Mouse (Mus musculus): ENCODE measurements around the gene Kcnv2.
A peak's percentile ranks its signal among the peaks of the same experiment; 100 is the strongest.

The Kcnv2 gene

GRCm38 (mm10) chr19:27322281-27322680, at the start of gene Kcnv2:
Gene Kcnv2, plus strand, starts transcription at chr19:27322588.
- no peak for DNase-seq (ENCODE audit: low read depth, low spot score)

- DNase-seq (ENCODE audit: low read depth, low spot score): no peak
Observed at GRCm38 (mm10) chr19:27273385-27273784, 49.0 kb upstream of the Kcnv2 start.

DNA sequence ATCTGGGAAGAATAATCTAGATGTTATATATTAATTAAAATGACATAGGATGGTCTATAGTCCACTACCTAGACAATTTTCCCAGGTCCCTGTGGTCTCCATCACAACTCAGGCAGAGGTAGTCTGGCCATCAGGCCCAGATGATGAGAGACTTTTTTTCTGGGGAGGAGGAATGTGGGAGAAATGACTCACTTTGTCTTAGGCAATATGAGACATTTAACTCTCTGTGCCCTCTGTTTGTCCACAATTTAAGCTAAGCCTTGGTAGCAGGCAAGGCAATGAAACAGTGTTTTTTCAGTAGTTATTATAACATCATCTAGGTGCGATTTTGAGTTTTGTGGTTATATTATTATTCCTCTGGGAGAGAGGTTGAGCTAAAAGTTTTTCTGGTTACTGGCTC, 48.0 kb upstream of the Kcnv2 start:
- no peak for DNase-seq (ENCODE audit: low read depth, low spot score)

- no peak for DNase-seq (ENCODE audit: low read depth, low spot score)
Observed at GRCm38 (mm10) chr19:27279174-27279573, 43.2 kb upstream of the Kcnv2 start.

GRCm38 (mm10) chr19:27310039-27310438, 12.3 kb upstream of the Kcnv2 start:
- DNase-seq (ENCODE audit: low read depth, low spot score): no peak

DNA sequence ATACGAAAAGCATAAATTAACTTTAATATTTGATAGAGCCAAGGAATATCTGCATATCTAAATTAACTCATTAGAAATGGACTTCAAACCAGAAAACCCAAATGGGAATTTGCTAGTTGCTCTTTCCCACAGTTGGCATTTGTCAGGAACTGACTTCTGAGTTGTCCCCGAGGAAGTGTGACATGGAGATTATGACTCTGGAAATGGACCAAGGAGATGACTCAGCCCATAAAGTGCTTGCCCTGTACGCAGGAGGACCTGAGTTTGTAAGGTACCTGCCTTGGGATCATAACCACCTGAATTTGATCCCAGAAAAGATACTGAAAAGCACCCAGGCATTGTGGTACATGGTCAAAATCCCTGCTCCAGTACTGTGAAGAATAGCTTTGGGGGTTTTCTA, 11.1 kb upstream of the Kcnv2 start:
- no peak for DNase-seq (ENCODE audit: low read depth, low spot score)

DNA sequence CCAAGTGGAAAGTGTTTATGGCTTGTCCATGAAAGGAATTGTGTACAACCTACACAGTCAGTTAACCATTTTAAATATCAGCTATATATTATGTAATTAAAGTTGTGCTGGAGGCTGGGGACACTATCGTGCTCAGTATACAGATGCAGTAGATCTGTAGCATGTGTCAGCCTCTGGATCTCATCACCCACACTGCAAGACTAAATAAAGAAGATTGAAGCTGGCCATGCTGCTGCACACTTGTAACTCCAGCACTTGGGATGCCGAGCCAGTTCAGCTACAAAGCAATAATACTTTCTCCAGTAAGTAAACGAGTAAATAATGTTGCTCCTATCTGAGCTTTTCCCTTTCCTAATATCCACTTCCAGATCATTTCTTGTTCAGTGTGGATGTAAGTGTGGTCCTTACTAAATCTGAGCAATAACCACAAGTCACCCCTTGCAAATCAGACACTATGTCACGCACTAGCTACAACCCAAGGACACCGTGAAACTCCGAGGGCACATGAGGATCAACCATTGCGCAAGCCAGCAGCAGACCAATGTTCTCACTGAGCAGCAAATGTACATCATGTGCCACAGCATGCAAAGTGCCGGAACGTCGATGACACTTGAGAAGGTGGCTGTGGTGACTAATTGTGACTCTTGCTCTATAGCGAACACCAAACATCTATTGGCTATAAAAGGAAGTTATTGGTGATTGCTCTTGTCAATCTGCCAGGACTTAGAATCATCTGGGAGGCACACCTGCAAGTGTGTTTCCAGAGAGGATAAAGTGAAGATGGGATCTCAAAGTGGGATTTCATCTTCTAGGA, 9.9 kb upstream of the Kcnv2 start:
- no peak for DNase-seq (ENCODE audit: low read depth, low spot score)

- DNase-seq (ENCODE audit: low read depth, low spot score): no peak
Observed at GRCm38 (mm10) chr19:27313080-27313413, 9.3 kb upstream of the Kcnv2 start.

GRCm38 (mm10) chr19:27316313-27317258, 5.8 kb upstream of the Kcnv2 start:
- DNase-seq (ENCODE audit: low read depth, low spot score): no peak

DNA sequence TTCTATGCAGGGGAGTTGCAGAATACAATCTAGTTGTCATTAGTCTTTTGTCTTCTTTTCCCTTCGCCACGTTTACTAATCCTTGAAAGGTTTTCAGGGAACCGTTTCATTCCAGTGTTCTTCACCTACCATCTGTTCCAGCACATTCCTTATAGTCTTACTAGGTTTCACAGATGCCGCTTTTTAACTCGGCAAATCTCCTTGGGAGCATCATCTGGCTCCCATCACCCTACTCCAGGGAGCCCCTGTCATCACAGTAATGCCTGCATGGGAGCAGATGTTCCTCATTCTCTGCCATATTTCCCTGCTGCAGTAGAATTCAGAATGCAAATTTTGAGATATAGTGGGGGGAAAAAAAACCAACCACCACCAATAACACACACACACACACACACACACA, 5.1 kb upstream of the Kcnv2 start:
- peak; percentile 16 for DNase-seq (ENCODE audit: low read depth, low spot score)

DNA sequence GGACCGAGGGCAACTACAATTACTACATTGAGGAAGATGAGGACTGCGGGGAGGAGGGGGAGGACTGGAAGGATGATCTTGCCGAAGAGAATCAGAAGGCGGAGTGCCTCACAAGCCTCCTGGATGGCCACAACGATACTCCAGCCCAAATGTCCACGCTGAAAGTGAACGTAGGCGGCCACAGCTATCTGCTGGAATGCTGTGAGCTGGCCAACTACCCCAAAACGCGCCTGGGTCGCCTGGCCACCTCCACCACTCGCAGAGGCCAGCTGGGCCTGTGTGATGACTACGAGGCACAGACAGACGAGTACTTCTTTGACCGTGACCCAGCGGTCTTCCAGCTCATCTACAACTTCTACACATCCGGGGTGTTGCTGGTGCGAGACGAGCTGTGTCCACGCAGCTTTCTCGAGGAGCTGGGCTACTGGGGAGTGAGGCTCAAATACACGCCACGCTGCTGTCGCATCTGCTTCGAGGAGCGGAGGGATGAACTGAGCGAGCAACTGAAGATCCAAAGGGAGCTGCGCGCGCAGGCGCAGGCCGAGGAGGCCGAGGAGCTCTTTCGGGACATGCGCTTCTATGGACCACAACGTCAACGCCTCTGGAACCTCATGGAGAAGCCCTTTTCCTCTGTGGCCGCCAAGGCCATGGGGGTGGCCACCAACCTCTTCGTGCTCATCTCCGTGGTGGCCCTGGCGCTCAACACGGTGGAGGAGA, 681 bp downstream of the Kcnv2 start:
- no peak for DNase-seq (ENCODE audit: low read depth, low spot score)

GRCm38 (mm10) chr19:27325558-27325957, 3.2 kb downstream of the Kcnv2 start:
- no peak for DNase-seq (ENCODE audit: low read depth, low spot score)

DNA sequence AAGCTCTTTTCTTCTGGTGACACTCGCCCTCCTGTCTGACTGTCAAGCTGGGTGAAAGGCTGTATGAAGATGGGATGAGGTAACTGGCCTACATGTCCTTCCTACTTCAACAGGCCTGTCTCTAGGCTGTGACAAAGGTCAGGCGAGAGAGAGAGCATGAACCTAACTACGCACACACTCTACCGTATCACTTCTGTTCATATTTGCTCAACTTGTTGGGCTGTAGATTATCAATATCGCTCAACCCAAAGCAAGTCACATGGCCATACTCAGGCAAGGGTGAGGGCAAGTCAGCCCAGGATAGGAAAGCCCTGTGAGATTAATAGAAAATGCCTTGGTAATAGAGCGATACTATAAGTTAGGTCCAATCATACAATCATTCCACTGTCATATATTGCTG, 5.2 kb downstream of the Kcnv2 start:
- no peak for DNase-seq (ENCODE audit: low read depth, low spot score)

GRCm38 (mm10) chr19:27328166-27328565, 5.8 kb downstream of the Kcnv2 start:
- no peak for DNase-seq (ENCODE audit: low read depth, low spot score)

- DNase-seq (ENCODE audit: low read depth, low spot score): no peak
Observed at GRCm38 (mm10) chr19:27328644-27329043, 6.3 kb downstream of the Kcnv2 start.

DNA sequence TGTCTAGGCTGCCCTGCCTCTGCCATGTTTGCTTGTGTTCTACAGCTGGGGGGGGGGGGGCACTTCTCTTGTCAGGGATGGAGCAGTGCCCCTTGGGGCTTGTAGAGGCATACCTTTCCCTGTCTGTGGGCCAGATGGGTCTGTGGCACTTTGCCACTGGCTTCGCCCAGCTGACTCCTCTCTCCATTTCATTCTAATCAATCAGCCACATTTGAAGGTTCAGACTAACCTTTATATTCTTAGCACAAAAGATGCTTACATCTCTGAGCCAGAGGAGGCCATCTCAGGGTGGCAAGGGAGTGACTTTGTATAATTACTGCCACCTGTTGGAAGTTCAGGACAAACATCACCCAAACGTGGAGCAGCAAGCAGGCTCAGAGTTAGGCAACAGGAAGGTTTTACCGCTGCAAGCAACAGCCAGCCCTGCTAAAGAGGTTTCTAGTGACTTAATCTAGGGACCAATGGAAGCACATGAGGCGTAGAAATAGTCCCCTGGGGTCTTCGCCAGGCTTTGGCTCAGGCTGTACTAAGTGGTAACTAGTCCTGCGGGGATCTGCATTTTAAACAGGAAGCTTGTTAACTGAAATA, 9.9 kb downstream of the Kcnv2 start:
- no peak for DNase-seq (ENCODE audit: low read depth, low spot score)

GRCm38 (mm10) chr19:27336126-27336917, 13.9 kb downstream of the Kcnv2 start:
- no peak for DNase-seq (ENCODE audit: low read depth, low spot score)

GRCm38 (mm10) chr19:27346501-27346900, 24.1 kb downstream of the Kcnv2 start:
- no peak for DNase-seq (ENCODE audit: low read depth, low spot score)

DNA sequence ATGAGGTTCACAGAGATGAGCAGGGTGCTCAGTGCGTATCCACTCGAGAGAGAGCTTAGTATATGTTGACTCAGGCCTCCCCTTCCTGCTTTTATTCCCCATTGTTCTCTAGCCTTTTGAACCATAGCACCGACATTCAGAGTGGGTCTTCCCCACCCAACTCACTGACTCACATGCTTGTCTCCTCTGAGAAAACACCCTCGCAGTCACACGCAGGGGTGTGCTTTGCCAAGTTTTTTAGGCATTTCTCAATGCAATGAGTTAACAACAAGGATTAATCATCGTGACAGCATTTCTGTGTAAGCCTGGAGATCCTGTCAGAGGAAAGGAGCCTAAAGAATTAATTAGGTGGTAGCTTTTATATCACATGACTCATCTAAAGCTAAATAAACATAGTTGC, 29.3 kb downstream of the Kcnv2 start:
- no peak for DNase-seq (ENCODE audit: low read depth, low spot score)

GRCm38 (mm10) chr19:27360381-27360780, 38.0 kb downstream of the Kcnv2 start:
- DNase-seq (ENCODE audit: low read depth, low spot score): no peak

DNA sequence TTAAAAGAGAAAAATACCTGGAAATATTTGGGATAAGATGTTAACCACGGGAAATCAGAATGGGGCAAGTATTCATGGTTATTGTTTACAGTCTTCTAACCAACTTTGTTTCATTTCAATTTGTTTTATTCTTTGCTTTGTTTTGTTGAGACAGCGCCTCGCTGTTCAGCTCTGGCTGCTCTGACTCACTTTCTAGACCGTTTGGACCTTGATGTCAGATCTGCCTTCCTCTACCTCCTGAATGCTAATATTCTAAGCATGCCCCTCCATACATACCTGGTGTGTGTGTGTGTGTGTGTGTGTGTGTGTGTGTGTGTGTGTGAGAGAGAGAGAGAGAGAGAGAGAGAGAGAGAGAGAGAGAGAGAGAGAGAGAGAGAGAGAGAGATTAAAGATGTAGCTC, 41.5 kb downstream of the Kcnv2 start:
- DNase-seq (ENCODE audit: low read depth, low spot score): no peak
